Mouse (Mus musculus) cerebellum, adult 9-11 months (tissue): ENCODE results near the gene Shisa8.

Experiments used
- DNase-seq: peaks from one replicate; pipeline ENCODE4 v3.0.0; 2022

Gene Shisa8

DNA sequence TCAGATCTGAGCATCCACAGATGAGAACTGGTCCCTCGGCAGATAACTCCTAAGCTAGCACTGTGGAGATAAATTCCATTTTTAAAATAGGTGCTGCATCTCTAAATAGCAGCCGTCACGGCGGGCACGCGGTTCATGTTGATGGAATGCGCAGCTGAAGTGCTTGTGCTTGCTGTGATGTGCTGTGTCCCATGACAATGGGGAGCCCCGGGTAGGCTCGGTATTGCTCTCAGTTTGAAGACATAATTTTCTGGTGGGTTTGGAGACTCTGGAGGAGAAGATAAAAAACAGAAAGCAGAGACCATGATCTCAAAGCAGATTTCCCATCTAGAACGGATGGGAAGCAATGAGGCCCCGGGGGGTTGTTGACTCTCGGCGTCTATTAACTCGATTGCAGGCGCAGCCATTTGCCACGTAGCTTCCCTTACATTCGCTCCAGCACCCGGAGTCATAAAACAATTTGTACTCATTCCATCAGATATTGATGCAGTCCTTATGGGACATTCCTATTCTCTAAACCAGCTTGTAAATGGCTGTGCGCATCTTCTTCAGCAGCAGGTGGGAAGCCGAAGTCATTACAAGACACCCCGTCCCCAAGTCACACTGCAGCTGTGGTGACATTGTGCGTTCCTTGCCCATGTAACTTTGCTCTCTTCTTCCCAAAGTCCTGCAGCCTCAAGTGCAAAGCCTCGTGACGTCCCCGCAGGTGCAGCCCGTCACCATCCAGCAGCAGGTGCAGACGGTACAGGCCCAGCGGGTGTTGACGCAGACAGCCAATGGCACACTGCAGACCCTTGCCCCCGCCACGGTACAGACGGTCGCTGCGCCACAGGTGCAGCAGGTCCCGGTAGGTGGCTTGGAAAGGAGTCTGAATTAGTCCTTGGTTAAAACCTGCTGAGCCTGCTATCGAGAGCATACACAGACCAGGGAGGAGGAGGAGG, 41.9 kb downstream of the Shisa8 start:
- DNase-seq: peak; percentile 76

DNA sequence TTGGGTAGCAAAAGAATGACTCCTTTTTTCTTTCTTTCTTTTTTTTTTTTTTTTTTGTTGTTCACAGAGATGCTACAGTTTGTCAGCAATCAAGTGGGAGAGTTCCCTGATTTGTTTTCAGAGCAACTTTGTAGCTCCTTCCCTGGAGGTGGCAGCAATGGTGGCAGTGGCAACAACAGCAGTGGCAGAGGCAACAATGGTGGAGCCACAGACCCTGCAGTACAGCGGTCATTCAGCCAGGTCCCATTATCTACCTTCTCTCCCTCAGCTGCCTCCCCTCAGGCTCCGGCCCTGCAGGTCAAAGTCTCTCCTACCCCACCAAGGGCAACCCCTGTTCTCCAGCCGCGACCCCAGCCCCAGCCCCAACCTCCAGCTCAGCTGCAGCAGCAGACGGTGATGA, 42.9 kb downstream of the Shisa8 start:
- DNase-seq: no peak

DNA sequence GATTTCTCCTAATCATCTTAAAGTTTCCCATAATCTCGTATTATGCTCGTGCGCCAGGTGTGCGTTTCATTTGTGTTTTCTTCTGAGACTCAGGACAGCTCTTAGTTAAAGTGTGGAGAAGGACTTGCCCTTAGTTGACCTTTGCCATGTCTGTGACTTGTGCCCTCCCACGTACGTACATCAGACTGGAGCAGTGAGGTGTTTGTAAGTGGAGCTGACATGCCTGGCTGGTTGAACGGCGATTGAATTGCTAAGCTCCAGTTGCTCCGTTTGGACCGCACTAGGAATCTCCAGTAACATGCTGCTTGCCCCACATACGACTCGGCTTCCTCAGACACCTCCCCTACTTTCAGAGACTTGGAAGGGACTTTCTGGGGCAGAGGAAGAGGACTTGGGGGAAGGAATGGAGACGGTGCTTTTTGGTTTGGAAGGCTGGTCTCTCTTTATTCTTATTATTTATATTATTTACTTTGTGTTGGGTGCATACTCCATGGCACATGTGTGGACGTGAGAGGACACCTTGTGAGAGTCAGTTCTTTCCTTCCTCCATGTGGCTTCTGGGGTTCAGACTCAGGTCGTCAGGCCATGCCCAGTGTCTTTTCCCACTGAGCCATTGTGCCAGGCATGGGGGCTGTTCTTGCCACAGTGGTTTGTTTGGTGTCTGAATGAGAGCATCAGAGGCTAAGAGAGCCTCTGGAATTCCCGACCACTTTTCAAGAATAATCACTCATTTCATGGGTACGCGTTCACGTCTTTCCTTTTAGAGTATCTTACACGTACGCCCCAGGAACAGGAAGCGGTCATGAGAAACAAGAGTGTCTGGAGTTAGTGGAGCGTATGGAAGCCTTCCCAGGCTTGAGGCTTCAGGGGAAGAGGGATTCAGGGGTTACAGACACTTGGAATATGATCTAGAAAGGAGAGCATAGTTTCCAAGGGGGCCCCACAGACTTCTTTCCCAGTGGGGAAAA, 45.1 kb downstream of the Shisa8 start:
- no peak for DNase-seq

DNA sequence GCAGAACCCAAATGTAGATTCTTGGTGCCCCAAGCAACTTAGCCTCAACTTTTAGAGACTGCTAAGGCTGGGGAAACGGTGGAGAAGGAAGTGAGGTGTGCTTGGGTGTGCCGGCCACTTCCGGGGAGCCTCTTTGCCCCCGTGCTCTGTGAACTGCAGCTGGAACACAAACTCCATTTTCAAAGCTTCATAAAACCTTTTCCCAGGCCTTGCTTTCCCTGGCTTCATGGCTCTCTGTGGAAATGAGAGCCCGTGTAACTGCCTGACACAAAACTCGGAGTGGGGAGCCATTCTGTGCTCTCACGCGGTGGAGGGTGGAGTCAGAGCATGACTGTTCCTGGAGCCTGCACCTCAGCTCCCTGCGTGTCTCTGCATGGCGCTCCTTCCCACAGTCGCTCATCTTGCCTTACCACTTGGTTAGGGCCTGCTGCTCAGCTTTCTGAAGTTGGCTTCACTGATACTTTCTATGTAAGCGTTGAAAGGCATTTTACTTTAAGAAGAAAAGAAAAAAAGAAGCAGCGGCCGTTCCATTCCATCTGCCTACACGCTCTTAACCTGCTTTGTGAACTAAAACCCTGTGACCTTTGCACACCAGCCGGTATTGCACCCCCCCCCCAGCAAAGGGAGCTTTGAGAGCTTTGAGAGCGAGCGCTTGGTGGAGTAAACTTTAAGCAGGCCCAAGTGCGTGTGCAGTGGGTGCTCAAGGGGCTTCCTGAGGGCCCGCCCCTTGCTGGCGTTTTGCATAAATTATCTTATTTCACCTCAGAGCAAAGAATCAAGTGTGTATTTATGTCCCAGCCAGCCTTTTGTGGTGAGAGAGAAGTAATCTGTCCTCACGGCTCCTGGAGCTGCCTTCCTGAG, 46.1 kb downstream of the Shisa8 start:
- no peak for DNase-seq

DNA sequence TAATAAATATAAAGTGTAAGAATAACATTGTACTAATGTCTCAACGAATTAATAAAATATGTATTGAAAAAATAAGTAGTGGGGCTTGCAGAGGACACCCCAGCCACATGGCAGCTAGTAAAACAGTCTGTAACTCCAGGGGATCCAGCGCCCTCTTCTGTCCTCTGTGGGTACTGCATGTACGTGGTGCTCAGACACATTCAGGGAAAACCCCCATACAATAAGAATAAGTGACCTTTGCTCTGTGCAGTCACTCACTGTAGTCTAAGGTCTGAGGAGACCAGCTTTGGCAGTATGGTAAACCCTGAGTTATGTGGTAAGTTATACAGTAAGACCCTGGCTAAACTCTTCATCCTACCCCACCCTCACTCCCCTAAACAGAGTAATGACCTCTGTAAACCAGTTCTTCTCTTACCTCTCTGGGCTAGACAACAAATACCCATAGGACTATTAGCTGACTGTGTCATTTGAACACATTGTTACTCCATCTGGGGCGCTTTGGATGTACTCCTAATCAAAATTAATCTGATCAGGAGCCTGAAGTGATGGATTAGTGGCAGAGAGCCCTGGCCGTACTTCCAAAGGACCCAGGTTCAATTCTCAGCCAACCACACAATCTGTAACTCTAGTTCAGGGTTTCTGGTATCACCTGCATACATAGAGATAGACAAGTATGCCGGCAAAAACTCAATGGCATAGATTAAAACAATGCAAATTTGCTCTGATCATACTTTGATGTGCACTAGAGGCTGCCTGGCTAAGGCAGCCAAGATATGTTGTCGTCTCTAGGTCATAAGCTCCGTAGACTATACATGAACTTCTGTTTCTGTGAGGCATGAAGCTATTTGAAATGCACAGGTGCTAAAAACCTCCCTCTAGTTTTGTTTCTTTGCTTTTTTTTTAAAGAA, 47.0 kb downstream of the Shisa8 start:
- peak; percentile 79 for DNase-seq

DNA sequence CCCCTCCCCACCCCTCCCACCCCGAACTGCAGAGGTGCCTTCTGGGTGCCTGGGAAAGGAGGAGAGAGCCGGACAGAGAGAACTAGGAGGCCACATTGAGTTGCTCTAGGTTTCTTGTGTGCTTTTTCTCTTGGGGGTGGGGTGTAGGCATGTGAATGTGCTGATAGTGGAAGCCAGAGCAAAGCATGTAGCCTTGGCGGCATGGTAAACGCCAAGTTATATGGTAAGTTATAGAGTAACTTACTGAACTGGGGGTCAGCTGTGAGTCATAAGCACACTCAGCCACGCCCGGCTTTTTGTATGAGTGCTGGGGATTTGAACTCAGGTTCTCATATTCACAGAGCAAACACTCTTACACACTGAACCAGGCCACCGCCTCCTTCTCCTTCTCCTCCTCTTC, 48.1 kb downstream of the Shisa8 start:
- DNase-seq: no peak

DNA sequence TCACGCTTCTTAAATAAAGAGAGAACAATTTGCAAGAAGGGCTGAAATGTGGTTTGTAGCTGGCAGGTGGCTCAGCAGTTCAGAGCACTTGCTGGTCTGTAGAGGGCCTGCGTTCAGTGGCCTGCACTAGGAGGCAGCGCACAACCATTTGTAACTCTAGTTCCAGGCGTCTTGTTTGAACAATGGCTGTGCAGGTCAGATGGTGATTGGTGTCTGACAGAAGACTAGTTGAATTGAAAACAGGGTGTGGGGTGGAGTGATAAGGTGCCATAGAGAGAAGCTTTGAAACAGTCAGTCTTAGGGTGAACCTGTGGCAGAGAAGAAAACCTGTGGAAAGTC, 48.6 kb downstream of the Shisa8 start:
- no peak for DNase-seq

DNA sequence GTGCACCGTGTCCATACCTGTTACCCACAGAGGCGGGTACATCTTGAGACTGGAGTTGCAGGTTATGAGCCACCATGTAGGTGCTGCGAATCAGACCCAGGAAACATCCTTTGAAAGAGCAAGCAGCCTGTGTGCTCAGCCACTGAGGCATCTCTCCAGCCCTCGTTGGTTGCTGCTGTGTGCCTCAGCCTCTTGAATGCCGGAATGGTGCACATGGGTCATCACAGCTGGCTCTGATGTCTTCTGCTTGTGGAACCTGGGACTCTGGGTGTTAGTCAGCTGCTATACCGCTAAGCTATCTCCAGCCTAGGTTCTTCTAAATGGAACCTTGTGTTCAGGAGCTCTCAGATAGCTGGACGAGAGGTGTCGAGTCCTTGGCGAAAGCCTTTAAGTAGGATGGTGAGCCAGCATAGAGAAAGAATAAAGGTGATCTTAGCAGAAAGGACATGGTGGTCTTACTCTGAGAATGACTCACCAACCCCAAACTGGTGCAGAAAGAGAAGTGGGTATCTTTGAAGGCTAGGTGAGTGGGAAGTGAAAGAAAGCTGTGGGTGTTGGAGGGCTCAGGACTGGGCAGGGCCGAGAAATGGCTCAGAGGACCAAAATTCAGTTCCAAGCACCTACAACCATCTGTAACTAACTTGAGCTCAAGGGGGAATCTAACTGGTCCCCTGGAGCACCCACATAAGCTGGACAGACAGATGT, 49.1 kb downstream of the Shisa8 start:
- no peak for DNase-seq

DNA sequence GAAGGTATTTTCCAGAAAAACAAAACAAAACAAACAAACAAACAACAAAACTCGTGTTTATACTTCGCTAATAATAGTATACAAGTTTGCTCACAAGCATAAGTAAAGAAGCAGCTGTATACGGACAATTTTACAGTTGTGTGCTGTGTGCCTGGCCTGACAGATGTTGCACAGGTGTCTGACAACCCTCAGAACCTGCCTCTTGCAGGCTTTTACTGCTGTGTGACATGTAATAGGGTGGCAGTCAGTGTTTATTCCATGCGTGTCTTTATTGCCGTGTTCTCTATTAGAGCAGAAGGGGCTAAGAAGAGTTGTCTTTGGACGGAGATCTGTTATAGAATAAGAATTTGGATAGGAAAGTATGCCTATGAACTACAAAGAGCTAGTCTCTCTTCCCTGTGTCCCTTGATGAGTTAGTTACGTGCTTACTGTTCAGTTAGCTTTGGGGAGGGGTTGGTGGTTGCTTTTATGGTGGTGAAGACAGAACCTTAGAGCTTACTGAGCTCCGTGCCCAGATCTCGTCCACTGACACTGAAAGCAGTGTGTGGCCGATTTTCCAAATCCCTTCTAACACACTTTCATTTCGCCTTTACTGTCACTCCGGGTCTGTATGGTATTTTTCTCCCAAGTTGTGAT, 50.5 kb downstream of the Shisa8 start:
- no peak for DNase-seq

DNA sequence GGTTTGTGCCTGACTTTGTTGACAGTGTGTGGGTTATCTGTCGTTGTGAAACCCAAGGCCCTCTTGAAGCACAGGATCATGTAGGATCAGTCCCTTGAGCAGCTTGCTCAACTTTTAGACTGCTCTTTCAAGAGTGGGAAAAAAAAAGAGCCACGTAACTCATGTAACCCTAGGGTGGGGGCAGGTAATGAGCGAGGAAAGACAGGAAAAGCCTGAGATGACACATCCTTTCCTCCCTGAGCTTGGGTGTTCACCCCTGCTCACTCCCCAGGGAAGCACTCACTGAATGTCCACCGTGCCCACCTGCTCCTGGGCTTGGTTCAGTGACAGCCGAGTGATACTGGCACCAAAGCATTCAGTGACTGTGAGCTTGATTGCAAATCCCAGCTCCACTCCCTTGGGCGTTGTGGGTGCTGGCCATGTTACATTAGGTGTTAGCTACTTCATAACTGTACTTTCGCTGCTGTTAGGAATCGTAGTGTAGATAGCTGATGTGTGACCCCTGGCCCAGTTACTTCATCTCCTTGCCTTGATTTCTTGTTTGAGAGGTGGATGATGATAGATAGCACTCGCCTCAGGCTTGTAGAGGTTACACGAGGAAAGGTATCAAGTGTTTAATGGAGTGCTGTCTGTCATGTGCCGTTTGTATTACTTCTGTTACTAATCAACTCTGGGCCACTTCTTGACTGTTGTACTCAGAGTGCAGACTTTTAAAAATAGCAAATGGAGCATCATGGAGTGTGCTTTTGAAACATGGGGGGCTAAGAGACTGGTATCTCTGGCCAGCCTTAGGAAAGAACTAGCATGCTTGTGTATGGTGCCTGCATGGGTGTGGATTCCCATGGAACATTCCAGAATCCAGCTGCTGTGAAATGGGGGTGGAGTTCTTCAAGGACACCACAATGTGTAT, 51.6 kb downstream of the Shisa8 start:
- DNase-seq: no peak

DNA sequence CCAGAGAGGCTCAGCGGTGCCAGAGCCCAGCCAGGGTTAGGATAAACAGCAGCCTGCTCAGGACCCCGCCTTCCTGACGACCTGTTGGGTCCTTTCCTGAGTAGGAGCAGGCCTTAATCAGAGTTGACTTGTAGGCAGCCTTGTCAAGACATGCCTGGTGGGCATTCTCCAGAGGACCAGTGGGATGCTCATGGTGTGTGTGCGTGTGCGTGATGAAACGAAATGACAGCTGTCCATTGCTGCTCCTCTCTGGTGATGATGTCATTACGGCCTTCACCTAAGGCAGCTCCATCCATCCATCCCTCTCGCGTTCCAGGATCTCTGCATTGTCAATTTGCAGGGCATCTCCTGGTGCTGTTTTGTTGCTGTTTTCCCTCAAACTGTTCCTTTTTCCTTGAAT, 53.1 kb downstream of the Shisa8 start:
- no peak for DNase-seq

DNA sequence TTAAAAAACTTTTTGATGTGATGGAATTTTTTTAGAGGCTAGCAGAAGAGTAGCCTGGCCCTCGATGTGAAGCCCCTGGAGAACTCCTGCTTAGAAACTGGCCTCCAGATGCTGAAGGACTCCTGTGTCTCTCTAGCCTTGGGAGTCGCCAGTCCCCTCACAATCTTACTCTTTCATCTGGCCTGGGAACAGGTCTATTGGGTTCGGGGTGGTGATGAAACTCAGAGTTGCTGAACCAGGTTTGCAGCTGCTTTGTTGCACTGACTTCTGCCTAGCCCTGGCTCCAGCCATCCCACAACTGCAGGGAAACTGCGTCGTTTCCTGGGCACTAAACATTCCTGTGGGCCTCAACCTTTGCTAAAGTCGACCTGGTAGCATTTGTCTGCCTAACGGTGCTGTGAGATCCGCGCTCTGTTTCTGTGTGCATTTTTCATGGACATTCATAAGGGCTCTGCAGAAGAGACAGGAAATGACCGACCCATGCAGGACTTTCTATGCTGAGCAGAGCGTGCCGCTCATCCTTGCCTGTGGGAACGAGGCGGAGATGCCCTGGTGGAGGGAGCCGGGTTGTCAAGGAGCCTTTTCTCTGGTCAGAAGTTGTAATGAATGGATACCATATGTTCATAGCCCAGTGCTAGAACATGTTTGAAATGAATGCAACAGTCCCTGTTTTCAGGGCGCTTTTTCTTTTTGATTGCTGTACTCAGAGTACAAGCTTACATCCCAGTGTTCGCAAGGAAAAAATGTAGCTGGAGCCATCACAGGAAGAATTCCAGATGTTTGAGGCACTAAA, 54.2 kb downstream of the Shisa8 start:
- DNase-seq: no peak

DNA sequence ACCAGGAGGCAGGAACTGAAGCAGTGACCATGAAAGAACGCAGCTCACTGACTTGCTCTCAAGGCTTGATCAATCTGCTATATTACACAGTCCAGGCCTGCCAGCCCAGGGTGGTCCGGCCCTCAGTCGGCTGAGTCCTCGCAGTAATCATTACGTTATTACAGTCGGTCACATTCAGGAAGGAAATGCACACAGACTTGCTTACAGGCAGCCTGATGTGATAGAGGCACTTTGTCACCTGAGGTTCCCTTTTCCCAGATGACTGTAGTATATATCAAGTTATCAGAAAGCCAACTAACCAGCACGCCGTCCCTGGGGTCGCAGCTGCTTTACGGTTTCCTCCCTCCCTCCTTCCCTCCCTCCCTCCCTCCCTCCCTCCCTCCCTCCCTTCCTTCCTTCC, 55.7 kb downstream of the Shisa8 start:
- DNase-seq: no peak

DNA sequence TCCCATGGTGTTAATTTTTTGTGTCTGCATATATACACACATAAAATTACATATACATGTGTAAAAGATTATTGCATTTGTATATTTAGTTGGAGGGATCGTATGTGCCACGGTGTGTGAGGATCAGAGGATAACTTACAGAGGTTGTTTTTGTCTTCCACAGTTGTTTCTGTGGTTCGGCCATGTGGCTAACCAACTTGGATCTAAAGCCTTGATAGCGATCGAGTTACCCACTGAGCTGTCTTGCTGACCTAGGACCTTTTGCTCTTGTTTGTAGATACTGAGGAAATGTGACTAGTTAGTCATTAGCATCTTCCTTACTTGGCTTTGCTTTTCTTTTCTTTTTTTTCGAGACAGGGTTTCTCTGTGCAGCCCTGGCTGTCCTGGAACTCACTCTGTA, 56.3 kb downstream of the Shisa8 start:
- no peak for DNase-seq
